ENCODE assay signal across 9 mouse cellular contexts in the genomic region with DNA sequence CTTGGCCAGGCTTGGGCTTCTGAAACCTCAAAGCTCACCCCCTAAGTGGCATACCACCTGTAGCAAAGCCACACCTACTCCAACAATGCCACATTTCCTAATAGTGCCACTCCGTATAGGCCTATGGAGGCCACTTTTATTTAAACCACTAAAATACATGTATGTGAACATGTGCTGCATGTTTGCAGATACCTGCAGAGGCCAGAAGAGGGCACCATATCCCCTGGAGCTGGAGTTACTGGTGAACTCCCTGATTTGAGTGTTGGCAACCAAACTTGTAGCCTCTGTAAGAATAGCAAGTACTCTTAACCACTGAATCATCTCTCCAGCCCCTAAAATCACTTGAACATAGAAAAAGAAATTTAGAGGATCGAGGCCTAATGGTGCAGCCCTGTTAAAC. TPM values are rescaled to one million over a fixed set of nuclear protein-coding genes. Genes with fewer than 3 reads are reported as not detected.
A peak's percentile ranks its signal among the peaks of the same experiment; 100 is the strongest.
DNase-seq lines count a peak whose midpoint lies in the region; ATAC-seq lines count a peak whose summit lies in the region.
"Had no signal": no experiment of that assay in that cellular context is flagged by ENCODE, and none has a peak within 500 bp of the region (broad histone marks: within the 10 kb centered on the region; RNA-seq: fewer than 3 reads in every experiment).

No protein-coding gene starts in this region.

- no peak overlapping the region for H3K27ac ChIP-seq in neural tube, embryonic 11.5 days (ENCODE audit: low read depth, low read length)
- H3K27ac ChIP-seq: embryonic facial prominence, embryonic 15.5 days had no signal

- no peak overlapping the region for H3K9ac ChIP-seq in neural tube, embryonic 11.5 days (ENCODE audit: low read length)
- H3K9ac ChIP-seq: embryonic facial prominence, embryonic 15.5 days had no signal

- H3K36me3 ChIP-seq in neural tube, embryonic 11.5 days (ENCODE audit: control insufficient read depth, insufficient read depth, low read length): peaks cover 3% of the 10 kb centered on the region; the same call in 1 of the 2 replicates

- no peak for ATAC-seq in neural tube, embryonic 11.5 days (ENCODE audit: insufficient read depth, low FRiP score, low TSS enrichment)

- H3K4me2 ChIP-seq in neural tube, embryonic 11.5 days (ENCODE audit: low read depth): no peak overlapping the region
- H3K4me2 ChIP-seq: embryonic facial prominence, embryonic 15.5 days had no signal

- H3K9me3 ChIP-seq in neural tube, embryonic 11.5 days (ENCODE audit: control insufficient read depth, low read length): no peaks in the 10 kb centered on the region
- H3K9me3 ChIP-seq: embryonic facial prominence, embryonic 15.5 days had no signal

- H3K4me3 ChIP-seq in neural tube, embryonic 11.5 days (ENCODE audit: low read depth, low read length): no peak overlapping the region
- H3K4me3 ChIP-seq: embryonic facial prominence, embryonic 15.5 days had no signal

- H3K27me3 ChIP-seq in neural tube, embryonic 11.5 days (ENCODE audit: control insufficient read depth, insufficient read depth, low read length): no peaks in the 10 kb centered on the region
- H3K27me3 ChIP-seq: embryonic facial prominence, embryonic 15.5 days had no signal

- 89% methylated on average over 2 of the region's 2 CpGs for WGBS in neural tube, embryonic 11.5 days

- intact Hi-C loops in gastrocnemius, postnatal 14 days (cut with DNase I; ENCODE audit: low total_unique reads): no loop called here
- intact Hi-C loops in left cerebral cortex, postnatal 4 days (cut with DNase I): loop anchor here (10.0 kb wide), 1 partner anchor 210 kb away; no protein-coding TSS in a partner anchor

- H3K4me1 ChIP-seq in neural tube, embryonic 11.5 days (ENCODE audit: control insufficient read depth, insufficient read depth, low read length): no peaks in the 10 kb centered on the region

- peak; percentile 45 for DNase-seq in gastrocnemius, postnatal 14 days
- DNase-seq in gastrocnemius, postnatal 25 days: no peak
- DNase-seq in 416B (ENCODE audit: low read depth) (peak; percentile 80), R1 (ENCODE audit: low read depth, low spot score) (peak; percentile 69)
- DNase-seq in embryo, embryonic 11.5 days (ENCODE audit: low read depth, low spot score): peak; percentile 26
- DNase-seq in left cerebral cortex, postnatal 4 days: peak; percentile 61
- DNase-seq in neural tube, embryonic 11.5 days (ENCODE audit: low spot score): peak; percentile 19
- no peak for DNase-seq in frontal cortex, postnatal 25 days (ENCODE audit: low spot score in 2 of 2)

RNA-seq across cellular contexts. Expression of a gene that starts 12.5 kb away (rescaled TPM):
- total RNA-seq in gastrocnemius, postnatal 14 days (2021): not detected
- total RNA-seq in gastrocnemius, postnatal 25 days (2021): not detected
- under 1 TPM; 0.50 to 0.54 TPM for total RNA-seq in left cerebral cortex, postnatal 4 days (2021)
- not detected in 2 replicates for polyA plus RNA-seq in neural tube, embryonic 11.5 days (2014; fragmentation: Nextera tagmentation; extraction: Ambion mirVana)

RNA-seq across cellular contexts. Expression of a gene that starts 27.1 kb away (rescaled TPM):
- 10 to 100 TPM; 27.3 to 28.0 TPM for total RNA-seq in gastrocnemius, postnatal 14 days (2021)
- total RNA-seq in gastrocnemius, postnatal 25 days (2021): 10 to 100 TPM; 10.5 to 12.7 TPM
- total RNA-seq in left cerebral cortex, postnatal 4 days (2021): 10 to 100 TPM; 13.4 to 13.5 TPM
- 17.6 and 18.1 TPM in 2 replicates for polyA plus RNA-seq in neural tube, embryonic 11.5 days (2014; fragmentation: Nextera tagmentation; extraction: Ambion mirVana)

RNA-seq across cellular contexts. Expression of a gene that starts 35.7 kb away (rescaled TPM):
- 1 to 10 TPM; 4.2 to 6.0 TPM for total RNA-seq in gastrocnemius, postnatal 14 days (2021)
- 1 to 10 TPM; 6.0 to 7.2 TPM for total RNA-seq in gastrocnemius, postnatal 25 days (2021)
- total RNA-seq in left cerebral cortex, postnatal 4 days (2021): 10 to 100 TPM; 57.8 to 62.4 TPM
- 20.9 and 26.6 TPM in 2 replicates for polyA plus RNA-seq in neural tube, embryonic 11.5 days (2014; fragmentation: Nextera tagmentation; extraction: Ambion mirVana)

RNA-seq across cellular contexts. Expression of a gene that starts 45.3 kb away (rescaled TPM):
- total RNA-seq in gastrocnemius, postnatal 14 days (2021): under 1 TPM; 0.78 to 0.84 TPM
- total RNA-seq in gastrocnemius, postnatal 25 days (2021): 1 to 10 TPM in 1 of 2 experiments, under 1 TPM in 1; 0.97 to 1.1 TPM
- total RNA-seq in left cerebral cortex, postnatal 4 days (2021): 10 to 100 TPM; 43.7 to 48.7 TPM
- 74.6 and 90.1 TPM in 2 replicates for polyA plus RNA-seq in neural tube, embryonic 11.5 days (2014; fragmentation: Nextera tagmentation; extraction: Ambion mirVana)

RNA-seq across cellular contexts. Expression of a gene that starts 49.4 kb away (rescaled TPM):
- total RNA-seq in gastrocnemius, postnatal 14 days (2021): 1 to 10 TPM; 5.1 to 6.5 TPM
- total RNA-seq in gastrocnemius, postnatal 25 days (2021): 1 to 10 TPM; 2.6 to 6.1 TPM
- 10 to 100 TPM; 39.0 to 49.4 TPM for total RNA-seq in left cerebral cortex, postnatal 4 days (2021)
- polyA plus RNA-seq in neural tube, embryonic 11.5 days (2014; fragmentation: Nextera tagmentation; extraction: Ambion mirVana): 66.6 and 68.9 TPM in 2 replicates

Comparison
In these comparisons a context has a peak if more than half of its experiments do, and no peak if none do; other contexts are left out.
1. DNase-seq: peak in gastrocnemius, postnatal 14 days (single experiment), 416B (single experiment), R1 (single experiment), embryo, embryonic 11.5 days (single experiment), left cerebral cortex, postnatal 4 days (single experiment) and neural tube, embryonic 11.5 days (single experiment); none in gastrocnemius, postnatal 25 days (single experiment) and frontal cortex, postnatal 25 days (0 of 2).
2. RNA of a gene that starts 35.7 kb away (total RNA-seq): 57.8 to 62.4 TPM in left cerebral cortex, postnatal 4 days; 6.0 to 7.2 TPM in gastrocnemius, postnatal 25 days and 4.2 to 6.0 TPM in gastrocnemius, postnatal 14 days; every median in the first group is over 4 times any median in the second.